Mouse (Mus musculus) liver, adult (tissue): ENCODE data around the gene Ccnh.
A peak's percentile ranks its signal among the peaks of the same experiment; 100 is the strongest.

Experiments
- GATA4 ChIP-seq: IDR thresholded peaks from 2 replicates; pipeline ENCODE4 v1.6.1; 2014; ENCODE audit warnings: mild to moderate bottlenecking, low read length; ENCODE audit not compliant: insufficient replicate concordance

The Ccnh gene

DNA sequence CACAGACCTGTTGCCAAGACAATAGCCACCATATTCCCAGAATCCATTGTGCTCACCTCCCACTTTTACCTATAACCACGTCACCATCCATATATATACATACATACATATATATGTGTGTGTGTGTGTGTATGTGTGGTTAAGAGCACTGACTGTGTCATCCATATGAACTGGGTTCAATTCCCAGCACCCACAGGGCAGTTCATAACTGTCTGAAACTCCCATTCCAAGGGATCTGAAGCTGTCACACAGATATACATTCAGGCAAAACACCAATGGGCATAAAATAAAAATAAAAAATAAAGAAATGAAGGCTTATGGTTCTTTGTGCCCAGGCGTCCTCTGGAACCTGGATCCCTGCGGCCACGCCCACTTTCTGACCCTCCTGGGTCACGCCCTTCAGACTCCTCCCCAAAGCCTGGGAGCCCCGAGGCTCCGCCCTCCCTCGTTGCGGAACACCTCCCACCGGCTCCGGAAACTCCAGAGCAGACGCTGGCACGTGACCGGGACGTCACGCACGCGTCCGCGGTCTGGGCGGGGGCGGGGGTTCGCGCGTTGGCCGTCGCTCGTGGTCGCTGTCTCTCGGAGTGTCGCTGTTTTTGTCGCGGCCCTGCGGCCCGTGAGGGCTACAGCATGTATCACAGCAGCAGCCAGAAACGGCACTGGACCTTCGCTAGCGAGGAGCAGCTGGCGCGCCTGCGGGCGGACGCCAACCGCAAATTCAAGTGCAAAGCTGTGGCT, at the start of gene Ccnh:
TSS of gene Ccnh (plus strand) at position 506 of the 741 bp plus-strand sequence.
- TF ChIP-seq GATA4, result no peak; the same call in 1 of the 2 replicates

DNA sequence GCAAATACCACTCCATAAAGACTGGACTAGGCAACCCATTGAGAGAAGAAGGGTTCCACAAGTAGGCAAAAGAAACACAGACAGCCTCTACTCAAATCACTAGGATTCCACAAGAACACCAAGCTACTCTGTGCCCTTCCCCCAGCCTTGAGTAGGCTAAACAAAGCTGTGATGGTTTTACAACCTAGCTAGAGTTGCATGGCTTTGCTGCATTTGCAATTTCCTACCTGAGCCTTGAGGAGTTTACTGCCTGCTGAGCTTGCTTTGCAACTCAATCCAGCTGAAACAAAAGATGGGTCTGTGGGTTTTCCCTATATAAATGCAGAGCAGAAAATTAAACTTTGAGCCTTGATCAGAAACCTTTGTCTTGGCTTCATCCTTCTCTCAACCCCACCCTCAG, 42.7 kb upstream of the Ccnh start:
- no peak for TF ChIP-seq GATA4

DNA sequence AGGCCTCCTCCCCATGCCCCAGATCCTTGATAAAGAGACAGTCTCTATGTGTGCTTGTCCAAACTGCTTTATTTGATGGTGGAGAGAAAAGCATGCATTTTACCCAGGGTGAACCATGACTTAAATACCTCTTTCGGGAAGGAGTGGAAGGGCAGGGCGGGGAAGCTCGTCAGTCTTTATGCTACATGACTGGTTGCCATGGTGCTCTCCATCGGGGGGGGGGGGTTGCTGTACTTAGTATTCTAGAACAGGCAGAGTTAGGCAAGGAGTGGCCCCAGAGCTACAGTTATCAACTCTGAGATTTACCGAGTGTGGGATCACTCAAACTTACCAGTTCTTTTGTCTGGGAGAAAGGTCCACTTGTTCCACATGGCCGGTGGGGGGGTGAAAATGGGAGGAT, 34.5 kb upstream of the Ccnh start:
- TF ChIP-seq GATA4, result no peak

DNA sequence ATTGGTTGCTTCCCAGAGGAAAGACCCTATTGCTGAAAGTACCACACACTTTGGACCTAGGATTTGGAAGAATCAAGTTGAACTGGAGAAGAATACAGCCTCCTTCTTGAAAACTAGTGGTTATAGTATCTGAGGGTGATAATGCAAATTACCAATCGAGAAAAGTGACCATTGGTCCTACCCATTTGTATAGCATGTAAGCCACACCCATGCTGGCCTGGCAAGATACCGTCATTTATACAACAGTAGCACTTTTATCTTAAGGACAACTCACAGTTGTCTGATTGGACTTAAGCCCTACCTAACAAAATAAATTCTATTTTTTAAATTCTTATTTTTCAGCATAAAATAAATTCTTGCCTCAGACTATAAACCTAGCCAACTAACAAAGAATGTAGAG, 29.2 kb upstream of the Ccnh start:
- no peak for TF ChIP-seq GATA4

DNA sequence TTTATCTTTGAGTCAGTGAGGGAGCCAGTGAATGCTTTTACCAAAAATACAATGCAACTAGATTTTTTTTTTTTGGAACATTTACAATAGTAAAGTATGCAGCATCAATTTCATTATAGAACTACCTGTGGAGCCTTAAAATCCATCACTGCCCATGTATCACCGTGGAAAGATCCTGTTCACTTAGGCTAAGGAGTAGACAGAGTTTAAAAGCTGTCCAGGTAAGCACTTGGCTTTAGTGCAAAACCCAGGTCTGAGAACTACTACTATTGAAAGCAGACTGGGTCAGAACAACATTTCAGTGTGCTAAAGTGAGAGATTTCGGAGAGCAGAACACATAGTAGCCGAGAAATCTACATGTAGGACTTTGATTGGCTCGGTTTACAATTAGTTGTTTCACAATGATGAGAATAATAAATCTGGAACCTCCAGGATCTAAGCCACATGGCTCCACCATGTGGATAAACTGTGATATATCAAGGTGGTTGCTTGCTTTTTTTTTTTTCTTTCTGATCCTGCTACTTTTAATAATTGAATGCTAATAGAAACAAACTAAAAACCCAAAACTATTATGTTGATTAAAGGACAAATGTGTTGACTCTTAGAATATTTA, 24.6 kb upstream of the Ccnh start:
- no peak for TF ChIP-seq GATA4

DNA sequence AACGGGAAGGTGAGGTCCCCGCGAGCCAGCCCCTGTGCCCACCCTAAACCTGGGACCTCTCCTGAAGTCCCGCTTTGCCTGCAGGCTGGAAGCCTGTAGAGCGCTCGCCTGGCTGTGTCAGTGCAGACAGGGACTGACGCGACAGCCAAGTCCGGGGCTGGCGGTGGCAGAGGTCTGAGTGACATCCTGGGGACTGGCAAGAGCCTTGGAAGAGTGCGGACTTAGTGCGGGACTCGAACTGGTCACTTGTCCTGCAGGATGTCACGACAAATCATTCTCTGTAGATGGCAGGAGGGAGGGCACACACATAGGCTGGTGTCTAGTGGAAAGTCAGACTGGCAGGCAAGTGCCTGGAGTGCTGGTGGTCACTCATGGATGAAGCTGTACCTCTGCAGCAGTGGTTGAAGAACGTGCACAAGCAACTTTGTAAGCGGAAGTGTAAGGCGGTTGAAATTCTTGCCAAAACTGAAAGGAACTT, 475 bp downstream of the Ccnh start:
- TF ChIP-seq GATA4, result no peak

DNA sequence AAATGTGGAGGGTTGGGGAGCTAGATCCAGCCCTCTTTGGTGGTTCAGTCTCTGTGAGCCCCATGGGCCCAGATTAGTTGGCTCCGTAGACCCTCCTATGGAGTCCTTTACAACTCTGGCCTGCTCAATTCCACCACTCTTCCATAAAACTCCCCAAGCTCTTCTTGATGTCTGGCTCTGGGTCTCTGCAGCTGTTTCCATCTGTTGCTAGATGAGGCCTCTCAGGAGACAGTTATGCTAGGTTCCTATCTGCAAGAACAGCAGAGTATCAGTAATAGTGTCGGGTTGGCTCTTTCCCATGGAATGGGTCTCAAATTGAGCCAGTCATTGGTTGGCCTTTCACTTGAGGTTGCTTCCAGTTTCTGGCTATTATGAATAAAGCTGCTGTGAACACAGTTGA, 2.0 kb downstream of the Ccnh start:
- no peak for TF ChIP-seq GATA4

DNA sequence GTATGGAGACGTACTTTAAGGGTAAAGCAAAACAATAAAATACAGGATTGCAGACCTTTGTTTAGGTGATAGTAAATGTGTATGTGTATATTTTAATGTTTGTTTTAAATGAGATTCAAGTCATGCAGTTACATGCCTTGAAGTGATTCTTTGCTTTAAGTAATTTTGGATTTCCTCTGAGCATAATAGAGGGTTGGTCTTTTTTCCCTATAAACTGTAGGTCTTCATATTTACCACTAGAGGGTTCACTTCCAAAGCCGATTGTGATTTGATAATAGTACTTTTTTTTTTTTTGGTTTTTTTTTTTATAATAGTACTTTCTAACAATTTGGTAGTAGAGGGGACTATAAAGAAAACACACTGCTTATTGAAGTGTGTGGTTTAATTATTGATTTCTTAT, 18.3 kb downstream of the Ccnh start:
- no peak for TF ChIP-seq GATA4

DNA sequence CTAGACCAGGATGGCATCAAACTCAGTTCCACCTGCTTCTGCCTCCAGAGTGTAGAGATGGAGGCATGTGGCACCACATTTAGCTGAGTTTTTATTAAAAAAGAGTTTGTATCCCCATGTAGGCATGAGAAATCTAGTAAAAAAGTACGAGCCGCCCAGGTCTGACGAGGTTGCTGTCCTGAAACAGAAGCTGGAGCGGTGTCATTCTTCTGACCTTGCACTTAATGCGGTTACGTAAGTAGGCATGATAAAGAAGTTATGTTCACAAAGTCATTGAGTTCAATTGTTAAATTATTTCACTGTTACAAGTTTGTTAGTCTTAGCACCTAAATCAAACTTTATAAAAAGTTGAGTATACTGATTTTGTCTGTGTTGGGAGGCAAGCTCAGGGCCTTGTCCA, 19.4 kb downstream of the Ccnh start:
- TF ChIP-seq GATA4, result no peak

DNA sequence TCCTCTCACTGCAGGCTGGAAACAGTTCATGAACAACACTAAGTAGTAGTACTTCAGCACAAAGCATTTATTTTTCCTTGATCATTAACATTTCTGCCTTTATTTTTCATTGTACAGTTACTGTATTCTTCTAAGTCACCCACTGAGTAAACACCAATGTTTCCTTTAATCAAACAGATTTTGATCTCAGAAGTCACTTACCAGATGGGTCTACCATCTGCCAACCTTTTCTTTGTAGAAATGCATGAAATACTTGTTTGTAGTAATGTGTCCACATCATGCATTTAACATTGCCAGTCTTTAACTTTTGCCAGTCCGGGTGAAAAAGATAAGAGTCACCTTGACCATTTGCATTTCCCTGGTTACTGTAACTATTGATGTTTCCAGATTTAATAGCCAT, 21.1 kb downstream of the Ccnh start:
- no peak for TF ChIP-seq GATA4

DNA sequence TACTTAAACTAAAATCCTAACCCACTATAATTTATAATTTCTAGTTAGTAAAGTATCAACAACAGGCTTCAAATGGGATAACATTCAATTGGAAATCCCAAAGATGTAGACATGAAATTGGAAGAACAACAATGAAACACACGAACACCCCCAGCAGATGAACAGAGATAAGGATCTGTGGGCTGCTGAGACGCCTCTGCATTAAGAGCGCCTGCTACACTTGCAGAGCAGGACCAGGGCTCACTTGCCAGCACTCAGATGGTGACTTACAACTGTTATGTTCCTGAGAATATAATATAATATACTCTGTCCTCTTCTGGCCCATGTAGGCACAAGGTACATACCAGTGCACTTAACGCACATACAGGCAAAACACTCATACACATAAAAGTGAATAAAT, 29.4 kb downstream of the Ccnh start:
- peak; percentile 36; the same call in 1 of the 2 replicates for TF ChIP-seq GATA4

DNA sequence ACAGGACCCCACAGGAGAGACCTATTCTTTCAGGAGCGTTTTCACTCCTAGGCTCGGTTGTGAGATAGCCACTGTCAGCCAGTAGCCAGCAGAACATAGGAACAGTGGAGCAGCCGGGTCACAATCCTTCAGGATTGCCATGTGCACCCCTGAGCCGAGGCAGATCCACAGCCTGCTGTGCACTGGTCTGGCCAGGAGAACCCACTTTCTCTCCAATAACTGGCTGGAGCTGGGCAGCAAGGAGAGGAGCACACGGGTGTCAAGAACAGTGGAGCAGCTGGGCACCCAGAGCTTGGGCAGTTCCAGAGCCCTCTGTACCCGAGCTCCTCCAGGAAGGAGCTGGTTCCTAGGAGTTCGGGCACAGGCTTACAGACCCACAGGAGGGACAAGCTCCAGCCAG, 49.6 kb downstream of the Ccnh start:
- no peak for TF ChIP-seq GATA4
